Mouse (Mus musculus) left cerebral cortex, adult 6 months (tissue): ENCODE measurements around the gene Rasgrp4. TPM values are rescaled to one million over a fixed set of nuclear protein-coding genes. Genes with fewer than 3 reads are reported as not detected.

Experiments used
- long read RNA-seq, 2 experiments: library from polyadenylated mRNA; unstranded; transcript quantifications; one replicate each; pipeline ENCODE4 v2.0.0; 2019 to 2020
- polyA plus RNA-seq: library from polyadenylated mRNA; unstranded; fragments of <200 nt; fragmentation: Nextera tagmentation; gene quantifications from 2 replicates; pipeline ENCODE4 v1.2.3, GENCODE M21; 2021

Gene Rasgrp4
- polyA plus RNA-seq: 0.13 and 0.20 TPM in 2 replicates
- long read RNA-seq, experiment 1: 0 reads
- long read RNA-seq, experiment 2: 0 reads

GRCm38 (mm10) chr7:29134693-29135386 lies at the start of gene Rasgrp4:
Gene Rasgrp4 (plus strand): TSS chr7:29134851.

DNA sequence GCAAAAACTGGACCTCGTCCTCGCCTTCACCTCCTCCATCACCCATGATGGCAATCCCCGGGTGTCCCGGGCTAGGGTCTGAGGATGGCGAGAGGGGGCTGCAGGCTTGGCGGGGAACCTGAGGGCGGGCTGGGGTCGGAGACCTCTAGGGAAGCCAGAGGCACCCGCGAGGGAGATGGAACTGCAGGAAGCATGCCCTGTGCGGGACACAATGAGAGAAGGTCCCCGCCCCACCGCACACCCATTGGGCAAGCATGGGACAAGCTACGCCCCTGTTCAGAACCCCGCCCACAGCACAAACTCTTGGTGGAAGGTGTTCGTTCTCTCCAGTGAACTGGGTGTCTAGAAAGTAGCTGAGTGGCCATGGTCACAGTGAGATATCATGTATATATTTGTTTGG lies 9.7 kb upstream of the Rasgrp4 start, which contains the start of gene Ryr1:
Gene Ryr1 (minus strand): TSS at position 210 of the 400 bp plus-strand sequence.

GRCm38 (mm10) chr7:29155838-29156782 lies 21.5 kb downstream of the Rasgrp4 start, which contains the start of gene Fam98c:
Gene Fam98c (minus strand): TSS chr7:29156234.

DNA sequence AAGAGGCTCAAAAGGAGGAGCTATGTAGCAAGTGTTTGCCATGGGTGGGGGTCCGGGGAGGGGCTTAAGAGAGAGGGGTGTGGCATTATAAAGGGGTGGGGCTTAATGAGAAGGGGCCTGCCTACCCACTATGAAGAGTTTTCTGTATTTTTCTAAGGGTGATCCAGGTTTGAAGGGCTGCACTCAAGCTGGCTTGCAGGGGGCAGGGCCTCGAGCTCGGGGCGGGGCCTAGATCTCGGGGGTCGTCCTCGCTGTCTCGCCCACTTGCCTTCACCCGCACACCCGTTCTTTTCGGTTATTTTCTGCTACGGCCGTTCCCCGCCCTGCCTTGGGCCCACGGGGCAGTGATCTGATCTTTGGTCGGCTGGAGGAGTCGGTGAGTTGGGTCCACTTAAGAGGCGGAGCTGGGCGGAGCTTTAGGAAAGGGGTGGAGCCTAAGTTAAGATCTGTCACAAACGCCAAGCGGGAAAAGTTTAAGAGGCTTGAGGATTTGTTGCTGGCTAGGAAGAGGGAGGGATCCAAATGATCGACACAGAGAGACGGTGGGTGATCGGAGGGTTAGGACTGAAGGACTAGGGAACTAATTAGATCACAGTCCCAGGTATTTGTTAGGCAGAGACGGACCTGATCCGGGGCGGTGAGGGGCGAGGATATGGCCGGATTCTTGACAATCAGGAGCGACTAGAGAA lies 35.6 kb downstream of the Rasgrp4 start, which contains the start of the genes Ggn and Spred3:
Gene Ggn (plus strand): TSS at position 145 of the 689 bp plus-strand sequence.
Gene Spred3 (minus strand): TSS at position 346 of the 689 bp plus-strand sequence.

DNA sequence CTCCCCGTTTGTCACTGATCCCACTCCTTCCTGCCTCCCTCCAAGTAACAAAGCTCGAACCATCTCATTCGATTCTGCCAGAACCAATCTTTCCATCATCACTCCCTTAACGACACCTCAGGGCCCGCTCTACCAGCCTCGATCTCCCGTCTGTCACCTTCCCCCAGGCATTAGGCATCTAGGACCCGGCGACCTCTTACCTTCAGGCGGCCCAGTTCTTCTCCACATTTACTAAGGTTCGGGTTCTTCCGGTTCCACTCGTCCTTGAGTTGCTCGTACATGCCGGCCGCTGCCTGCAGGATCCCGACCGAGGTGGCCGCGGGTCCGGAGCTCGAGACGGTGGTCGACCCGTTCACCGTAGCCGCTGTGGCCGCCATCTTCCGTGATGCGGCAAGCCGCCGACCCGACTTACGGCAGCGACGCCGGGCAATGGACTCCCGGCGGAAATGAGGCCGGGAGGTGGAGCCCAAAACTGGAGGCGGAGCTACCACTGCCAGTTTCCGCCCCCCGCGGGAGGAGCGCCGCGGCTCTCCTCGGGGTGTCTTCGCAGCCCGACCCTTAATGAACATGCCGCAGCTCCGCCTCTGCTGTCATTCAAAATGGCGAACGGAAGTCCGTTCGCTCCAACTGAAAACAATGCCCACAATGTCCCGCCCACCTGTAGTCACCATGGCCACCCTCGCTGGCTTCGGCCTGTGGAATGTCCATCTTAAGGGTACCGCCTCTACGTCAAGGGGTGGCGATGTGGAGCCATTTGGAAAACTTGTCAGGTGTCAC lies 45.6 kb downstream of the Rasgrp4 start, which contains the start of gene Psmd8:
Gene Psmd8 (minus strand): TSS at position 625 of the 777 bp plus-strand sequence.

Other genes with a start within 250 kb of the Rasgrp4 start
- gene Actn4, start 172.5 kb upstream of the Rasgrp4 start, polyA plus RNA-seq: 107 and 111 TPM in 2 replicates
- gene Eif3k, start 153.0 kb upstream of the Rasgrp4 start, polyA plus RNA-seq: 507 and 624 TPM in 2 replicates
- gene Map4k1, start 152.8 kb upstream of the Rasgrp4 start, polyA plus RNA-seq: 0.71 and 0.85 TPM in 2 replicates
- 1.7 and 2.2 TPM in 2 replicates for gene Ryr1, start 9.7 kb upstream of the Rasgrp4 start, polyA plus RNA-seq
- gene Fam98c, start 21.4 kb downstream of the Rasgrp4 start, polyA plus RNA-seq: 77.8 and 81.1 TPM in 2 replicates
- 0.12 and 0.33 TPM in 2 replicates for gene Ggn, start 35.4 kb downstream of the Rasgrp4 start, polyA plus RNA-seq
- gene Spred3, start 35.6 kb downstream of the Rasgrp4 start, polyA plus RNA-seq: 1.7 and 5.1 TPM in 2 replicates
- gene Psmd8, start 45.9 kb downstream of the Rasgrp4 start, polyA plus RNA-seq: 246 and 266 TPM in 2 replicates
- gene Catsperg1, start 79.2 kb downstream of the Rasgrp4 start, polyA plus RNA-seq: not detected in 2 replicates
- gene Kcnk6, start 97.7 kb downstream of the Rasgrp4 start, polyA plus RNA-seq: 0.69 and 1.1 TPM in 2 replicates
- gene Yif1b, start 103.5 kb downstream of the Rasgrp4 start, polyA plus RNA-seq: 129 and 148 TPM in 2 replicates
- gene 2200002D01Rik, start 113.6 kb downstream of the Rasgrp4 start, polyA plus RNA-seq: 0.55 and 0.75 TPM in 2 replicates
- 34.2 and 38.9 TPM in 2 replicates for gene Spint2, start 147.1 kb downstream of the Rasgrp4 start, polyA plus RNA-seq
- 16.2 and 21.0 TPM in 2 replicates for gene Ppp1r14a, start 154.5 kb downstream of the Rasgrp4 start, polyA plus RNA-seq
- gene Dpf1, start 169.1 kb downstream of the Rasgrp4 start, polyA plus RNA-seq: 42.2 and 43.5 TPM in 2 replicates